Mouse (Mus musculus) forebrain, embryonic 12.5 days (tissue): Measurements from ENCODE around the gene Col6a4. TPM values are rescaled to one million over a fixed set of nuclear protein-coding genes. Genes with fewer than 3 reads are reported as not detected.

Experiments
- polyA plus RNA-seq: library from polyadenylated mRNA; unstranded; fragments of >200 nt; fragmentation: Nextera tagmentation; extraction: Ambion mirVana; gene quantifications from 2 replicates; pipeline ENCODE4 v1.2.1, GENCODE M21; 2016

The Col6a4 gene
- polyA plus RNA-seq, 1 experiment from 2014 or later, result 0.27 TPM

Other genes starting within 250 kb of the Col6a4 start
- 0.08 and 0.18 TPM in 2 replicates for gene Col6a5, start 136.1 kb downstream of the Col6a4 start, polyA plus RNA-seq
- 9.1 and 10.2 TPM in 2 replicates for gene Glyctk, start 61.4 kb upstream of the Col6a4 start, polyA plus RNA-seq
- gene Wdr82, start 74.1 kb upstream of the Col6a4 start, polyA plus RNA-seq, result 38.1 and 41.2 TPM in 2 replicates
- gene Ppm1m, start 103.0 kb upstream of the Col6a4 start, polyA plus RNA-seq, result 29.6 and 33.3 TPM in 2 replicates
- 53.9 and 59.3 TPM in 2 replicates for gene Twf2, start 106.3 kb upstream of the Col6a4 start, polyA plus RNA-seq
- not detected in 2 replicates for gene Tlr9, start 125.8 kb upstream of the Col6a4 start, polyA plus RNA-seq
- gene Alas1, start 151.9 kb upstream of the Col6a4 start, polyA plus RNA-seq, result 78.0 and 79.0 TPM in 2 replicates
- 23.4 and 23.8 TPM in 2 replicates for gene Poc1a, start 184.3 kb upstream of the Col6a4 start, polyA plus RNA-seq